Mouse (Mus musculus): ENCODE data around the gene Rgn. TPM values are rescaled to one million over a fixed set of nuclear protein-coding genes. Genes with fewer than 3 reads are reported as not detected.

The Rgn gene
- total RNA-seq (2021), result 1 to 10 TPM in 1 of 2 experiments, under 1 TPM in 1; 0.89 to 1.2 TPM

- no peak for DNase-seq
- intact Hi-C loops (cut with DNase I), result no loop called here
These were observed at the start of gene Rgn for GRCm38 (mm10) chrX:20549532-20549931. TSS of gene Rgn (plus strand) at chrX:20549787.

DNA sequence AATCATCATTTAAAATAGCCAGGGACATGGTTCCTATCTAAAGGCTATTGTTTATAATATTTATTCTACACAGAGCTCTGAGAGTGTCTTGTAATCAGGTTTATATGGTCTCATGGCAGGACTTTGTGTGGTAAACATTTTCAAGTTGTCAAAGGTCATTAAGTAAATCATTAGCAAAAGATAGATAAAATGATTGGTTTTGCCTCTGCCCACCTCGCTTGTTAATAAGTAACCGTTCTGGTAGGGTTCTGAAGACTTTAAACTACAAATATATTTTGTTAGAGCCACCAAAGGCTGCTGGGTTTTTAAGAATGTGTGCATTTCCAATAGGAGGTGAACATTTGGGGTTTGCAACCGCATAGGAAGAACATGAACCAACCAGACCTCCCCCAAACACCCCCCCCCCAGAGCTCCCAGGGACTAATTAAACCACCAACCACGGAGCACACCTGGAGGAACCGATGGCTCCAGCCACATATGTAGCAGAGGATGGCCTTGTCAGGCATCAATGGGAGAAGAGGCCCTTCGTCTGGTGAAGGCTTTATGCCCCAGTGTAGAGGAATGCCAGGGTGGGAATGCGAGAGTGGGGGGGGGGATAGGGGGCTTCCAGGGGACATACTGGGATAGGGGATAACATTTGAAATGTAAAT is 29.2 kb upstream of the Rgn start:
- intact Hi-C loops (cut with DNase I), result no loop called here
- no peak for DNase-seq

GRCm38 (mm10) chrX:20521578-20521977 is 28.0 kb upstream of the Rgn start:
- intact Hi-C loops (cut with DNase I), result no loop called here
- DNase-seq, result no peak

- DNase-seq, result no peak
- intact Hi-C loops (cut with DNase I), result no loop called here
These were observed 17.0 kb upstream of the Rgn start for GRCm38 (mm10) chrX:20532621-20533020.

GRCm38 (mm10) chrX:20543867-20544266 is 5.7 kb upstream of the Rgn start:
- DNase-seq, result no peak
- intact Hi-C loops (cut with DNase I), result no loop called here

DNA sequence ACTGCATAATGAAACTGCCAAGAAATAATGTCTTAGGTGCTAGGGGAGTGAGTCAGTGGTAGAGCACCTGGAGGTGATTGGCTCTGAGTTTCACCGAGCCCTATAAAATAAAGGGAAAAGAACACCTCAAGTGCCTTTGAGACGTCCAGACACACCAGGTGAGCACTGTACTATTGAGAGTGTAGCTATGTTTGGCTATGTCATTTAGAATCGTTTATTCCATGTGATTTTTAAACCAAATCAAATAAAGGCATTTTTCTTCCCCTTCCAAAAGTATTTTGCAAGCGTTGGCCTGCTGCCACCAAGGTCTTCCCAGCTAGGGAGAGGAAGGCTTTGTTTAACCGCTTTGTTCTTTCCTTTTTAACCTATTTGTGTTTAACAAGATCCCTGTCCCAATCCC is 2.0 kb upstream of the Rgn start:
- intact Hi-C loops (cut with DNase I), result no loop called here
- DNase-seq, result peak in 1 of 2 experiments; percentile 6

DNA sequence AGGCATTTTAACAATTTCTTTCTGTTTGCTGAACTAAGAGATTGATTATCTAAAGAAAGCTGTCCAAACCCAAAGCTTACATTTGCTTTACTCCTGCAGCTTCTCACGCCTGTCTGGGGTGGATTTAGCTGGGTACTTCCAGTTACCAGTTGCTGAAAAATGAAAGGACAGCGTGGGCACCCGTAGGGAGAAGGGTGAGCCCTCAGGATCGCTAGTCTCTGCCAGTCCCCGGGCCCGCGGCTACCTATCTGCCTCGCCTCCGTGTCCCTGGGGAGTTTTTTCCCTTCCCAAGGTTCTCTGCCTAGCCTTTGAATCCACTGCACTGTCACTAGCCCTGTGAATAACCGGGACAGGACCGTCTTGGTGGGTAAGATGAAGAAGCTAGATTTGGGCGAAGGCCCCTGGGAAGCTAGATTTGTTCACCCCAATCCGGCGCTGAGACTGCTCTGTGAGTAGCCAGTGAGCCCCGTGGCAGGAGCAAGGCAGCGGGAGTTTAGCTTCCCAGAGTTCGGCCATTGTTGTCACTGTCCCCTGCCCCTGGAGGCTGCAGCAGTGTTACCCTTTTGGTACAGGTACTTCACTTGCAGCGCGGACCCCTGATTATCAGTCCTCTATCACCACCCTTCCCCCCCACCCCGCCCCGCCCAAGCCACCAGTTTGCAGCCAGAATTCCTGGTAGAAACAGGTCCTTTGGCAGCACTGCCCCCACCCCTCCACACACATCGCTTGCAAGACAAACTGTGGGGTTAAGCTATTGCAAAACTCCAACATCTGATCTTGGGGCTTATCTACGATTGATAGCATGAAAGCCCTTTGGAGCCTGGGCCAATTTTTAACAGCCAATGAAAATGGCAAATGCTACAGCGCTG is 1.3 kb upstream of the Rgn start:
- intact Hi-C loops (cut with DNase I), result no loop called here
- DNase-seq, result peak; percentile 14 to 32

DNA sequence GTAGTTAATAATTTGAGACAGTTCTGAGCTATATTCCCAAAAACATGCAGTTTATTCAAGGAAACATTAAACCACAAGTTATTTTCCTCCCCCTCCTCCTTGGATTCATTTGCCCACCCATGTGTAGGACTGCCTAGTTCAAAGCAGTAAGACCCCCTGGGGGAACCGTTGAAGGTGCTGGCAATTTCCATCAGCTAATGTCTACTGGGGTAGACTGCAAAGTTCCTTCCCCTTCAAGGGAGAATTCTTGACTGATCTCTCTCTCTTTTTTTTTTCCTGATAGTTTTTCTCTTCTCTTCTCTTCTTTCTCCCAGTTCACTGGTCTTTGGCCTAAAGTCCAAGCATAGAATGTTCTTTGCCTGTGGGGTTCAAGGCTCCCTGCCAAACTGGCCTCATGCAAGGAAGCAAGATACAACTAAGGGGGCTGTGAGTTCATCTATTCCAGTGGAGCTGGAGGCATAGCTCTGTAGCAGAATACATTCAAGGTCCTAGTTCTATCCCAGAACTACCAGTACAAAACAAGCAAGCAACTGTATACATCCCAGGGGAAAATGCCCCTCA is 627 bp upstream of the Rgn start:
- intact Hi-C loops (cut with DNase I), result no loop called here

GRCm38 (mm10) chrX:20552199-20552598 is 2.6 kb downstream of the Rgn start:
- DNase-seq, result no peak
- intact Hi-C loops (cut with DNase I), result no loop called here

More for the DNA sequence above, 627 bp upstream of the Rgn start:
- DNase-seq, result no peak

- DNase-seq, result no peak
- intact Hi-C loops (cut with DNase I), result loop anchor here (5.0 to 10.0 kb wide), 2 partner anchors 197 to 400 kb away; partner anchors contain the start of gene Rp2
These were observed 12.3 kb downstream of the Rgn start for GRCm38 (mm10) chrX:20561846-20562245.

GRCm38 (mm10) chrX:20563941-20564340 is 14.4 kb downstream of the Rgn start:
- no peak for DNase-seq
- intact Hi-C loops (cut with DNase I), result loop anchor here (5.0 to 10.0 kb wide), 2 partner anchors 199 to 402 kb away; partner anchors contain the start of gene Rp2

DNA sequence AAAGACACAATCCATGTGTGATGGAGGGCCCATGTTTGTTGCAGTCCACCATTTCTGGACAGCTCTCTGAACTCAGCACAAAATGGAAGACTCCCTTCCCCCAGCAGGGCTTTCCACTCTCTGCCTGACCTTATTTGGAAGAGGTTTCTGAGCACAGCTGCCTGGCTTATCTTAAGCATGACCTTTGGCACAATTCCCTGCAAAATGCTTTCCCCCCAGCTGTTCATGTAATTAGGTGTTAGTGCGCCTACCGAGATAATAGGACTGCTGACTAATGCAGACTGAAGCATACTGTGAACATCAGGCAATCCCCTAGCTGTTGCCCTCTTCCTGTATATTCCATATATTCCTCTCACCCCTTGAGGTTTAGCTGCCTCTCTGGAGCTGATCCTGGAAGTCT is 21.4 kb downstream of the Rgn start:
- DNase-seq, result peak; percentile 63 to 64
- intact Hi-C loops (cut with DNase I), result no loop called here

DNA sequence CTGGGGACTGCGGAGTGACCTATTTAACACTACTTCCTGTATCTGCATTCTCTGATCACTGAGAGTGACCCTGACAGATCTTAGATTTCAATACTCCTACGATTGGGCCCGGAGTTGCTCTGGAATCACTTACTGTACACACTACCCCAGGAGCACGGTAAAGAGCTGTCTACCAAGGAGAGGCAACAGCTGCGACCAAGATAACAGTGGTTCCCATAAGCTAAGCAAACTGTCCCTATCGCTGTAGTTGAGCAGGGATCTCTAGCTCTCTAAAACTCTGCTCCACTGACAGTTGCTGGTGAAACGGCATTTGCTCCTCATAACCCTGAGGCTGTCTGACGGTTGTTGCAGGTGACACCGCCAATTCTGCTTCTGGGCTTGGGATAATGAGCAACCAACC is 23.1 kb downstream of the Rgn start:
- intact Hi-C loops (cut with DNase I), result no loop called here
- peak in 1 of 2 experiments; percentile 5 for DNase-seq

GRCm38 (mm10) chrX:20573927-20574326 is 24.3 kb downstream of the Rgn start:
- intact Hi-C loops (cut with DNase I), result no loop called here
- no peak for DNase-seq

DNA sequence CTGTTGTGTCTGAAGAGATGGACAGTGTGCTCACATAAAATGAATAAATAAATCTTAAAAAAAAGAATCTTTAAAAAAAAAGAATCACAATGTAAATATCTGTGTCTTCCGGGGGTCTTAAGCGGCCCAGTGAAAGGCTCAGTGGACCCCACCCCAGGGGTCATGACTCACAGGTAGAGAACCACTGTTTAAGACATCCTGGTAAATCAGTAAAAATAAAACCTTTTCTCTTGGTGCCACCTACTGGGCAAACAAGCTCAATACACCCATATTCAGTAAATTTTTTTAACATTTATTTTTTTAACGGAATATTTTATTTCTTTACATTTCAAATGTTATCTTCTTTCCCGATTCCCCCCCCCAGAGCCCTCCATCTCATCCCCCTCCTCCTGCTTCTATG is 38.4 kb downstream of the Rgn start:
- DNase-seq, result peak; percentile 5 to 22
- intact Hi-C loops (cut with DNase I), result loop anchor here (10.0 kb wide), 1 partner anchor 563 kb away; no protein-coding TSS in a partner anchor

GRCm38 (mm10) chrX:20608500-20608899 is 58.9 kb downstream of the Rgn start:
- intact Hi-C loops (cut with DNase I), result no loop called here
- no peak for DNase-seq

Other genes starting within 250 kb of the Rgn start
- gene Rp2, start 185.3 kb upstream of the Rgn start, total RNA-seq (2021), result 10 to 100 TPM; 13.3 to 13.9 TPM
- 1 to 10 TPM; 3.4 to 4.1 TPM for gene Jade3, start 124.1 kb upstream of the Rgn start, total RNA-seq (2021)
- gene Rbm10, start 67.7 kb downstream of the Rgn start, total RNA-seq (2021), result 10 to 100 TPM; 24.1 to 29.5 TPM
- 100 to 1,000 TPM; 586 to 630 TPM for gene Ndufb11, start 67.8 kb downstream of the Rgn start, total RNA-seq (2021)
- 100 to 1,000 TPM; 260 to 271 TPM for gene Uba1, start 108.5 kb downstream of the Rgn start, total RNA-seq (2021)
- 100 to 1,000 TPM; 169 to 183 TPM for gene Cdk16, start 138.2 kb downstream of the Rgn start, total RNA-seq (2021)
- 10 to 100 TPM; 10.8 to 11.0 TPM for gene Usp11, start 154.1 kb downstream of the Rgn start, total RNA-seq (2021)
- gene Araf, start 248.0 kb downstream of the Rgn start, total RNA-seq (2021), result 10 to 100 TPM; 84.4 to 85.1 TPM